Mouse (Mus musculus) adipocyte (in vitro differentiated cells): ENCODE measurements around the gene Ccdc86.
A peak's percentile ranks its signal among the peaks of the same experiment; 100 is the strongest.

Experiments used
- DNase-seq: peaks from one replicate; pipeline ENCODE4 v3.0.0-alpha.2; 2016; ENCODE audit warnings: low spot score

The Ccdc86 gene

DNA sequence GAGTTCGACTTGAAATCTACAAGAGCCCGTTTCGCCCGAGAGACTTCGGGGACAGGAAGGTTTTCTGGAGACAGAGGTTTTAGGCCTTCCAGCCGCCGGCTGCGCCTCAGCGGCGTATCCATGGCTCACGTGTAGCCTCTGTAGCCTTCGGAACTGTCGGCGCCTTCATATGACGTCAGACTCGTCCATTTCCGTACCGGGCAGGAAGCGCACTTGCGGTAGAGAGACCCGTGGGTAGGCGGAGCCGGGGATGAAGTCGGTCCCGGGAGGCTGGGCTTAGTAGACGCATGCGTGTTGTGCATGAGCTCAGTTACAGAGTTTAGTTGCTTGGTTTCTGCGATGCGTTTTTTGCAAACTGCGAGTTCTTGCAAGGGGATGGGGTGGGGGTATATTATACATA is at the start of gene Ccdc86:
TSS of gene Ccdc86 (minus strand) at position 155 of the 400 bp plus-strand sequence.
- DNase-seq, result peak; percentile 99

DNA sequence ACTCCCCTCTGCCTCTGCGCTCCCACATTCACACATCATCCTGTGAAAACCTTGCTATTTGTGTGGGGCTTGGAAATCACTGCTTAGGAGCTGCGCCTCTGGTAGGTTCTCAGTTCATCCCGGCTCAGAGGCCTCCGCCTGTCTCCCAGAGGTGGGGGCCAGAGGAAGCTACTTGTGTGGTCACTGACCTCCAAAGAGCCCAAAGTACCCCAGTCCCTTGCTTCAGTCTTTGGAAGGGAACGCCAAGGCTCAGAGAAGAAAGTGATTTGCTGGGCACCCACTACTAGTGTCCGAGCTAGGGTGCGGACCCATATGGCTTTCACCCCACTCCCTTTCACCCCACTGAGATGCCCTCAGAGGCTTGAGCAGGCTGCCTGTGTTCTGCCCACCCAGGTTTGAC is 44.1 kb upstream of the Ccdc86 start, which contains the start of gene Ms4a15:
TSS of gene Ms4a15 (minus strand) at position 101 of the 400 bp plus-strand sequence.
- DNase-seq, result no peak

DNA sequence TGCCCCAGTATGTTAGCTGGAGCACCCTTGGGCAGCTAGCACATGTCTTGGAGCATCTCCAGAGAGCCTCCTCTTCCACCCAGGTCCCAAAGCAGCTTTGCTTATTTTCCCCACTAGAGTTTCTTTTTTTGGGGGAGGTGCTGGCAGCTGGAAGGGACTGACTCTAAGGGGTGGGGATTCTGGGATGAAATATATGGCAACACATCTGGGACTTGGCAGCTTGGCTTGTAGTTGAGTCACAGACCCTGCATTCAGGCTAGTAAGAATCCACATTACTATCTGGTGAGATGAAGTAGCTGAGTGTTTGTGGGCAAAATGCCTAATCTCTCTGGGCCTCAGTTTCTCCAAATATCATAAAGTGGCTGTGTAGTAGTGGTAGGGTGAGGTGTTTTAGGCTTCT is 42.8 kb upstream of the Ccdc86 start:
- DNase-seq, result no peak

DNA sequence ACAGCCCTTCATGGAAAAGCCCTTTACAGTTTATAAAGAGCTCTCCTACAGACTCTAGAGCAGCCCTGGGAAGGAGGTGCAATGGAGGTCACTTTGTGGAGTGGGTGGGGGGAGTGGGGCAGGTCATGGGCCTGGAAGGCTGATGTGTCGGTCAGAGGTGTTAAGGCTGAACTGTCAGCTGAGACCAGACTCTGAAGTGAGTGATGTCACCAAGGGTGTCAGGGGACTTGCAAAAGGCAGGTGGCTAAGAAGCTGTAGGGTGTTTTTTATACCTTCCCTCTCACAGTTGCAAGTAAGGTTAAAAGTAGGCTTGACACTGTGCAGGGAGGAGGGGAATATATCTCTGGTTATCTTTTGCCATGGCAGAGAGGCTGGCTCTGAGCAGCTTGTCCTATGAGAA is 41.7 kb upstream of the Ccdc86 start:
- no peak for DNase-seq

DNA sequence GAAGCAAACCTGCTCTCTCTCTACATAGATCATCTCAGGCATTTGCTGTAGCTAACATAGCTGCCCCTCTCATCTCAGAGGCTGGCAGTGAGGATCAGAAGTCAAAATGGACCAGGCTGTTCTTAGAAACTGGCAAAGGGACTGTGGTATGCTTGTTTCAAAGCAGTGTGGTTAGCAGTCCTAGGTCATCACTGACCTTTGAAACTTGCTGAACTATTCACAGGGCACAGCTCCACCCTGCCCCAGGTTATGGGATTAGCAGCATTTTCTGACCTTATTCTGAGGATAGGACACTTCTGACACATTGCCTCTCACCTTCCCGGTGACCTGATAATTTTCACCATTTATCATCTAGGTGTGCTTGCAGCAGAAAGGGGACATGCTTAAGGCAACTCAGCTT is 39.5 kb upstream of the Ccdc86 start:
- no peak for DNase-seq

DNA sequence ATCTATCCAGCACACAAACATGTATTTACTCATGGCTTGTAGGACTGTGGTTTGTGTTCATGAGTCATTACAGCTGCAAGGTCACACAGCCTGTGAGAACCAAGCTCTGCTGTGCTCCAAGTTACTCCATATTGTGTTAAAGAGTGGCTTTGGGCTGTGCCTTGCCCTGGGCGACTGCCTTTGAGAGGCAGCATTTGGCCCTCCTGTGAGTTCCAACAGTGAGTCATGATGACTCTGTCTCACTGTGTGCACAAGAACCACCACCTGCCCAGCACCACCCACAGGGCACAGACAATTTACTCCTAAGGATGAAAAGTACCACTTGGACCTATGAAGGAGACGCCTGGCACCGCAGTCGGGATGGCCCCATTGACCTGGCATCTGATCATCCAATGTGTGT is 36.8 kb upstream of the Ccdc86 start:
- no peak for DNase-seq

DNA sequence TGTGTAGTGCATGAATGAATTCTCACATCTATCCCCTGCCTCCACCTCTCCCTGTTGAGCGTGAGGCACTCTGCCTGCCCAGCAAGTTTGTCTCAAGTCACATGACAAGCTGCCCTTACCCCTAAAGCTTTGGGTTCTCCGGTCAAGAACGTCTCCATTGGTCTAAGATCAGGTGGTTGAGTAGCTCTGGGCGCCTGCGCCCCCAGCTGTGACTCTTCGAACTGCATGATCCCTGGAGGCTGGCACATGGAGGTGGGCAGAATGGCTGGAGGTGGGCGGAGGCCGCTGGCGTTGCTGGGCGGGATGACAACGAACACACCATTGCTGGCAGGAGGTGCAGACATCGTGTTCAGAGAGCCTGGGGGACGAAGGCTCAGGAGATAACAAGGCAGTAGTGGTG is 35.5 kb upstream of the Ccdc86 start:
- no peak for DNase-seq

DNA sequence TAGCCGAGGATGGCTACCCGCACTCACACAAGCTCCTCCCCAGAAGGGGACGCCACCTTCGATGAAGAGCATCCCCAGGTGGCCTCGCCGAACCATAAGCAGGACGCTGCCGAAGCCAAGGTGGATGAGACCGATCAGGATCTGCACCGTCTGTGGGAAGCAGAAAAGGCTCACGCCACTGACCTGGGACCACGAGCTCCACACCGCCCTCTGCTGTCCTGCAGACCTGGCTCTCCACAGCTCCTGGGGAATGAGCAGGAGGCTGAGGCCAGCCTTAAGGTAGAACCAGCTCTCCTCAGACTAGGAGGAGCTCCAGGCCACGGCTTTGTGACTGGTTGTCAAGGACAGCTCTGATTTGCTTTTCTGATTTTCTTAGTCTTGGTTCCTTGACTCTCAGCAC is 34.1 kb upstream of the Ccdc86 start:
- DNase-seq, result no peak

DNA sequence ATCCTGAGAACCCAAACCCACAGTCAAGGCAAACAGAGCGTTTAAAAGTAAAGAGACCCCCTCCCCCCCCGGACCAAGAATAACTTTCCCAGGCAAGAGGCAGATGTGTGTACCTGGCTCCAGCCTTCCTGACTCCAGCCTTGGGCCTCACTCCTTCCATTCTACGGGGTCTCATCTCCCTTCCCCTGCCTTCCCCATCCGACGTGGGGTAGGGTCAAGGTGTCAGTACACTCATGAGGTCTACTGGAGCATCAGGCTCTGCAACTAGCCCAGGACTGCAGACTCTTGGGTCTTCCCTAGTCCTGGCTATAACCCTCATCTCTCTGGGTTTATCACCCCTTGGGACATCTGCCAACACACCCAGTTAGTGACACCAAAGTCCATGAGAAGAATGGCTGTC is 31.1 kb upstream of the Ccdc86 start:
- DNase-seq, result no peak

DNA sequence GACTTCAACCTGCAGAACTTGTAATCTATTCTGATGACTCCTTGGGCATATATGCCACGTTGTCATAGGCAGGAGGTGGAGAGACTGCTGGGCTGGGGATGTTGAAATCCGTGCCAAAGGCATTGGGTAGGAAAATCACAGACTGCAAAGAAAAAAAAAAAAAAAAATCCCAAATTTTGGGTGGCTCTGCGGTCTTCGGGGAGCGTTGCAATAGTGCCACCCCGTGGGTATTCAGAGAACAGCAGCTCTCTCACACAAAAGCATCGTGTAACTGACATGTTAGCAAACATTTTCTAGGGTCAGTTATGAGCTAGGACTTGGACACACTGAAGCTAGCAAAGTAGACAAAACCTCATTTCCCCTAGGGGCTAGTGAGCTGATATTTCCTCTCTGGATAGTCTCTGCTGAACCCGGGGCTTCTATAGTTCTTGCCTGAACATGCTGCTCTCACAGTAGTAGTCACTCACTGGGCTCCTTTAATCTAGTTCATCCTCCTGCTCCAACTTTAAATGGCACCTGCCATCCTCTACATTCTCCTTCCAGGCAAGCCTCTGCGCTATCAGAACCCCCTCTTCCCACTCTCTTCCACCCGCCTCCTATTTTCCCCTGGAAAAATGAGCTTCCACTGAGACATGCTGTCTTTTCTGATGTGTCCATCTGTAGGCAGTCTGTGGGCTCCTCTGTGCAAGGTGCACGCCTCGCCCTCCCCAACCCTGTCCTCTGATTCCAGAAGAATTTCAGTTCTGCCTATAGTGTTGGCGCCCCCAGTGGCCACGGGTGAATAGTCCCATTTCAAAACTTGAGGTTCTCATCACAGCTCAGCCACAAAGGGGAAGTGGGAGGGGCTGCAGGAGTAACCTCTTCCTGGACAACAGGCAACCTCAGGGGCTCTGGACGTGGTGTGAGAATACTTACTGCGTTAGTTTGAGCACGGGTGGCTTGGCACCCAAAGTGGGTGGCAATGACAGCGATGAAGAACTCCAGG is 30.4 kb upstream of the Ccdc86 start:
- DNase-seq, result peak; percentile 78

DNA sequence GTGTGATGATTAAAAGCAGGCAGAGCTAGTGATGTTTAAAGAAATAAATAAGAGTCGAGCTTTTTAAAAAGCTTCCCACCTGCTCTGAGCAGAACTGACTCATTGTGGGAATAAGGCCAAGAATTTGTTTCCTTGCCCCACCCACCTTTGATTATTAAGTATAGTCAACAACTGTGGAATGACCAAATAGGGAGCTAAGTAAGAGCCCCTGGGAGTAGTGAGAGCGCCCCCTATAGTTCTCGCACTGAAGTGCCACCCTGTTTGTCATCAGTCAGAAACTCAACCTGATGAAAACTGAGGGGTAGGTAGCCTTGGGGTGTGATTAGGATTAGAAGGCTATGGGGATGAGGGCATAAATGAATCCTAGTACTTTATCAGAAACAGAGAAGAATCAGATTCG is 27.3 kb upstream of the Ccdc86 start:
- DNase-seq, result no peak

DNA sequence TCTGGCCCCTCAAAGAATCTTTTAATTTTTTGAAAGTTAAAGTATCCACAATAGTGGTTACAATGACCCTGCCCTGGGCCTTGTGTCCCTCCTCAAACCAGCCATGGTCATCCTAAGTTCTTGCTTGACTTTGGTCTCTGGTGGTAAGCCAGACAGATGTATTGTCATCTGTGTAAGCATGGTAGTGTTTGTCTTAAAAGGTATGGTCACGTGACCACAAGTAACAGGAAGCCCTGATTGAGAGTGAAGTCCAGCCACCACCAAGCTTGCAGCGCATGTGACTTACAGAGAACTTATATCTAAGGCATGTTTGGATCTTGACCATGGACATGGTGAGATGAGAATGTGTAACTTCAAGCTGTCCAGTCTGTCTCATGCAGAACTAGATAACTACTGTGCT is 26.1 kb upstream of the Ccdc86 start:
- DNase-seq, result no peak

DNA sequence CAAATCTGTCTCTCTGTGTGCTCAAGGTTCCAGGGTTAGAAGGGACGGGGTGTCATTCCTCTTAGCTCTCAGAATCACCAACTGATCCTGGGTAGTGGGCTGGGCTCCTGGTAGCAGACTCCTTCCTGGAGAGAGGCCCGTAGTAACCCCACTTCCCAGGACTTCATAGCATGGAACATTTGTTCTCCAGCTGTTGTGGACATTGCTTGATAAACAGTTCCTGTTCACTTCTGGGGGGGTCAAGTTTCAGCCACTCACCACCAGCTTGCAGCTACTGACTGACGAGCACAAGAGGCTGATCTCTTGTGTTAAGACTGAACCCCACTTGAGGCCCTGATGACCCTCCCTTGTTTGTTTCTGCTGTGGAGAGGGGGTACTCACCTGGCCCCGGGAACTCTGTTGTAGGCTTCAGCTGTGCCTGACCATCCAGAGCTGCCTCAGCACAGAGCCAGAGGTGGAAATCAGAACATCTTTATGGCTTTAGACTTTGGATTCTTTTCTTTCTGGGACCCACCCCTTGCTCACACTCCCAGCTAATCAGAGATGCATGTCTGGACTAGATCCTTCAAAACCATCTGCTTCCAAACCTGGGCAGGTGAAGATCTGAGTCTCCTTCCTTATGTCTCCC is 25.3 kb upstream of the Ccdc86 start, which contains the start of gene Ms4a10:
TSS of gene Ms4a10 (minus strand) at position 433 of the 628 bp plus-strand sequence.
- DNase-seq, result no peak

DNA sequence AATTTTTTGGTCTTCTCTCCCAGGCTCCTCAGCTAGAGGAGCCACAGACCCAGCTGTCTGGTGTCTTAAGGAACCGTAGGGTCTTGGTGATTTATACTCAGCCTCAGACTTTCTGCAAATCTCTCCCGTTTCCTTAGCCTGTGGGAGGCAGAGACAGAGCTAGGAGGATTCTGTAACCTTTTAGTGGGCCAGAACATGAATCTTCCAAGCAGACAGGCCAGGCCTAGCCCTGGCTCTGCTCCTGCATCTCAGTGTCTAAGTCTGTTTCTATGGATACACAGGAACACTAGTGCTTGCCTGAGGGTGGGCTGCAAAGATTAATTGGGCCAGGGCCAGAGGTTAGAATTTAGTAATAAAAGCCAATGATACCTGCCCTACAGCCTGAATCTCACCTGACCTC is 24.1 kb upstream of the Ccdc86 start:
- no peak for DNase-seq

DNA sequence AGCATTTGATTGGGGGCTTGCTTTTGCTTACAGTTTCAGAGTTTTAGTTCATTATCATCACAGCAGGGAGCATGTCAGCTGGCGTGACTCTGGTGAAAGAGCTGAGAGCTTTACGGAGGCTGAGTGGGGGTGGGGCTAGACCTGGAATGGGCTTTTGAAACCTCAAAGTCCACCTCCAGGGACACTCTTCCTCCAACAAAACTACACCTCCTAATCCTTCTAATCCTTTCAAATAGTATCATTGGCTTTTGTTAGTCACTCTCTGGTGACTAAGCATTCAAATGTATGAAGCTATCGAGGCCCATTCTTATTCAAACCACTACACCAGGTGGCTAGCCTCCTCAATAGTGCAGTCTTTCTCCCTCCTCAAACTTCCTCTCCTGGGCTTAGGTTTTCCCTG is 23.6 kb upstream of the Ccdc86 start:
- no peak for DNase-seq

DNA sequence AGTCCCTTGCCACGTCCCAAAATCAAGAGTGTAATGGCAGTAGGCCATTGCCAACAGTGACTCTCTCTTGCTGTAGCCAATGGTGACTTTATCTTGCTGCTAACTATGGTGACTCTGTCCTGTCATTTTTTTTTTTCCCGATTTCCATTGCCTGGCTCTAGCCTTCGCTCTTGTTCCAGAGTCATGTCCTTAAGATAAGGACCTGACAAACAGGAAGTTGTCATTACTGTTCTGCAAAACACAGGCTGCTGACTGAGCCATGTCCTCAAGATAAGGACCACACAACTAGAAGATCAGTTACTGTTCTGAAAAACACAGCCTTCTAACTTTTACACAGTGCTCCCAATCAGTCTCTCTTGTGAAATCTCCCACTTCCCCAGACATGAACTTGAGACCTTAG is 21.4 kb upstream of the Ccdc86 start:
- DNase-seq, result no peak

DNA sequence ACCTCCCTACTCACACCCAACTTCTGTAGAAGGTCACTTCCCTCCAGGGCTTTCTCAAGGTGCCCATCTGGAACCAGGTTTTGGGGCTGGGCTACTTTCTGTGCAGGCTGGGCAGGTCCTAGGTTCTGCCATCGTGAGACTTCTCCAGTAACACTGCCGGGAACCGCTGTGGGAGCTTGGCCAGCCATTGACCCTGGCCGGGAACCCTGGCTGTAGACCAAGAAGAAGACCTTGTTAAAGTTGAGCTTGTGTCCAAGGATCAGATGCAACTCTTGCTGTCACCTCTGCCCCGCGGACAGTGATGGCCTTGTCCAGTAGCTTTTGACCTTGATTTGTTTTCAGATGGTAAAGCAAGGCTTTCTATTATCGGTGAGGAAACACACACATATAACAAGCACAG is 19.5 kb upstream of the Ccdc86 start:
- DNase-seq, result no peak

DNA sequence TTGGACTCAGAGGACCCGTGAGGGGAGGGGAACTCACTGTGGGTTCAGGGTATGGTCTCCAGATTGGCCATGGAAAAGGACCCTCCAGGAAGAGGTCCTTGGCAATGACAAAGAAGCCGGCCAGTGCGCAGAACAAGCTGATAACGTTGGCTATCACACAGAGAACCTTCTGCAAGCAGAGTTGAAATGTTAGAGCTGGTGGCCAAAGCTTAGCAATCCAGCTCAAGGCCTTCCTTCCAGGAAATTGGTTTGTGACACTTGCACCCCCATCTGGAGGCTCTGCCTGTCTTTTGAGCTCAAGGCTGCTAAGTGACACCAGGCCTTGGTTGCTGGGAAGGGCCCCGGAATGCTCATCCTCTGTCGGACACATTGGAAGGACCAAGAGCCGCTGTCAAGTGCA is 16.7 kb upstream of the Ccdc86 start:
- DNase-seq, result no peak

DNA sequence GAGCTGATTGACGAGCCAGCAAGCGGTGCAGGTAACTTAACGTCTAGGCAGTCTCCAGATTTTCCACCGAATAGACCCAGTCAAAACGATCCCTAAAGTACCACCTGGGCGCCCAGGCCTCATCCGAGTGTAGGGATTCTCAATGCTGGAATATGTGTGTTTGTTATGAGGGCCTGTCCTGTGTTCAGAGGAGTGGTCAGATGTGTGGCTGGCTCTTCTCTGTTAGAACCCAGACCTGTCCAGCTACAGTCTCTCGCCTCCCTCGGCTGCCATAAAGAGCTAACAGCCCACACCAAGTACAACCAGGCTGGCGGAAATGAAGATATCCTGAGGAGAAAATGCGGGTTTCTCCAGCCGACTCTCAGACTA is 10.9 kb upstream of the Ccdc86 start:
- DNase-seq, result no peak

DNA sequence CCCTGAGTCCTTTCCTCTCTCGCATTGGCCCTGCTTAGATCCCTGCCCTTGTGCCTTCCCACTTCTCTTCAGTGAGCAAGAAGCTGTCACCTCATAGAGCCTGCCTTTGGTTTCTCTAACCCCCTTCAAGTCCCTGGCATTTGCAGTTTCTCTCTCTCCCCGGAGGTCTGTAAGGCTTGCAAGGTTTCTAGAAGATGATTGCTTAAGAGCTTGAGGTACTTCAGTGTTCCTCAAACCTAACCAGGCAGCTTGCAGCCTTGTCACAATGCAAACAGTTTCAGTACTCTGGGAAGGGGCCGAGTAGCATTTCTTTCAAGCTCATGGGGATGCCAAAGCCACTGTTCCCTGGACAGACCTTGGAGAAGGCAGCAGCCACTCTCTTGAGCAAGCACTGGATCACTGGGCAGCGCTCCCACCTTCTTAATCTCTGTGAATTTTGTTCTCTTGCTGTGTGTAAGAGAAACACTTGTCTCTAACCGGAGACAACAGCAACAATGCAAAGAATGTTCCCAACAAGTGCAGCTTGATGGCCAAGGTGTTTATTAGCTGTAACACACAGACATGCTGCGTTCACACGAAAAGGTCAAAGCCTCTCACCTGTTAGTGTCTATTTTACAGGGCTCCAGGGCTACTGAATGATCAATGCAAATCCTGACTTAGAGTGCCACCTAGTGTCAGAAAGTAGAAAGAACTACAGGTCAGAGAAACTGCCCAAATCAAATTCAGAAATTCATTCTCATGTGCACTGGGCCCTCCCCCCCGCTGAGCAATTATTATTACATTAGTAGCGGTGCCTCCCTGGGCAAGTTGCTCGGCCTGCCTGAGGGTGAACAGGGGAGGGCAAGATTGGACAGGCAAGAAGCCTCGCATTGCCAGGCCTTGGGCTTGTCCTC is 10.3 kb upstream of the Ccdc86 start:
- peak; percentile 87 for DNase-seq

DNA sequence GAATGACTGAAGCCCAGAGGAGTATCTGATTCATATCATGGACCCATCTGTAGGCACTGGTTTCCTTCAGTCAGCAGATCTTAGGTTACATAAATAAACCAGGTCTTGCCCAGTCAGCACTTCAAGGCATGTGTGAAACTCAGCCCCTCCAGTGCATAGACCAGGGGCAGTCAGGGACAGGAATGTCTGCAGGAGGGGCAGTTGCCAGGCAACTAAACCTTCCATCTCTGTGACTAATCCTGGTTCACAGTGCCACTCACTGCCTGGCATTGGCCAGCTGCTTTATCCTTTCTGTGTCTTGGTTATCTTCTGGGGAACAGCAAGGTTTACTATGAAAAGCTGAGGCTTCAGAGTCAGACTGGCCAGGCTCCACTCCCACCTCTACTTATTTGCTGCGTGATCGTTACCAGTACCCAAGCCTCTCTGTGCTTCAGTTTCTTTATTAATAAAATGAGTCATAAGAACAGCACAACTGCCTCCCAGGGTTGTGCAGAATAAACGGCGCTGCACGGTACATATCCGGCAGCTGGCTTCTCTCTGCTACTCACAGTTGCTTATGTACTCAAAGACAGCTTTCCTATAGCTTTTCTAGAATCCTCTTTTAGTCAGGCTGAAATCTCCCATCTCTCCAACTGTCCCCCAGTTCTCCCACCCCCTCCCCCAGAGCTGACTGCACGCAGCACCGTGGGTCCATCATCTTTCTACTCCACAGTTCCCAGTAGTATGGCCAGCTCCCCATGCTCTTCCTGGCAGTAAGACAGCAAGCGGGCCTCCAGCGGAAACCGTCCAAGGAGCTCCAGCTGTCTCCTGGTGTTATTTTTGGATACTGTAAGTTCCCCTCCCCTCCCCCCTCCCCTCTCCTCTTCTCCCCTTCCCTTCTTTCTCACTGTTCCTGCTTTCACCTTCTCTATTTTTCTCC is 3.2 kb upstream of the Ccdc86 start:
- no peak for DNase-seq
